Mouse (Mus musculus) T-helper 2 cell (primary cell): ENCODE results near the gene Ranbp17.

Experiments used
- in situ Hi-C: fragments of 300-600 bp; cut with MboI, MseI; formaldehyde crosslinking; loops from one replicate; pipeline ENCODE4 v1.15.1; 2025; ENCODE audit warnings: high pct_unique_total_duplicates

Gene Ranbp17

DNA sequence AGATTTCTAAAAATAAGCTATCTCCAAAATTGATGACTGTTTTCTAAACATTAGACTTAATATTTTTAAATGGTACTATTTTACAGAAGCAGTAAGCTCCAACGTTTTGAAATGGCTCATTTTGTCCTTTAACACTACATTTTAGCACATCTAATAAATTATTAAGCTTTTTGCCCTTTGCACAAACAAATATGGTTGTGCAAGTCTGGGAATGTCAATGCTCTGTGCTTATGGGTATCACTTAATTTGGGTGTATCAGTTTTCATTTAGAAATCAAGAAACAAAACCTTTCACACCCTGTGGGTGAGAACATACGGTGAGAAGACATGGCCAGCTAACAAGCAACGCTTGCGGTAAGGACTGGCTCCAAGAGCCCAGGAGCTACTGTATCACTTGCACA is 108.9 kb downstream of the Ranbp17 start:
- in situ Hi-C loops: no loop called here

GRCm38 (mm10) chr11:33399346-33399745 is 114.2 kb downstream of the Ranbp17 start:
- in situ Hi-C loops: no loop called here

DNA sequence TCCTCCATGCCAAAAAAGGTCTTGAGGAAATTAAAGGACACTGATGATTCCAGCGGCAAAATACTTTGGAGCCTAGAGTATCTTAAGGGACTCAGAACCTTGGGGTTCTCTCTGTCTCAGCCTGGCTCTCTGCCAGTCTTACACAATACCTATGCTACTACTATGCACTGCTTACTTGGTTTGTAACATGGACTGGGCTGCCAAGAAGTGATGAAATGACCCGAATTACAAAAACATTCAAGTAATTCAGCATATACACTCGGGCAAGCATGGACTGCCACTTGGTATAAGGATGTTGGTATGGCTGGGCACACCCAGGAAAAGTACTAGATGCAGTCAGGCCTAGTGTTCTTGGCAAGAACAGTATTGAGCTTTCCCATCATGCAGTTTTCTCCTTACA is 114.8 kb downstream of the Ranbp17 start:
- in situ Hi-C loops: no loop called here

DNA sequence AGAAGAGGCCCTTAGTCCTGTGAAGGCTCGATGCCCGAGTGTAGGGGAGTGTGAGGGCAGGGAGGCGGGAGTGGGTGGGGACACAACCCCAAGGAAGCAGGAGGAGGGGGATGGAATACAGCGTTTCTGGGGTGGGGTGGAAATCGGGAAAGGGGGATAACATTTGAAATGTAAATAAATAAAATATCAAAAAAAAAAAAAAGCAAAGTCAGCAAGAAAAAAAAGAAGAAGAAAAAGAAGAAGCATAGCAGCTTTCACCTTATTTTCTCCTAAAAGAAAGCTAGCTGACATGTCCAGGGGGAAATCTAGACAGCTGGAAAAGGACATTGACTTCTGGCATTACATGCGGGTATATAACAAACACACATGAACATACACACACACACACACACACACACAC is 117.3 kb downstream of the Ranbp17 start:
- in situ Hi-C loops: no loop called here

GRCm38 (mm10) chr11:33394093-33394492 is 119.5 kb downstream of the Ranbp17 start:
- in situ Hi-C loops: no loop called here

- in situ Hi-C loops: loop anchor here (10.0 kb wide), 1 partner anchor 1456 kb away; no protein-coding TSS in a partner anchor
Observed at GRCm38 (mm10) chr11:33388685-33389084, 124.9 kb downstream of the Ranbp17 start.

DNA sequence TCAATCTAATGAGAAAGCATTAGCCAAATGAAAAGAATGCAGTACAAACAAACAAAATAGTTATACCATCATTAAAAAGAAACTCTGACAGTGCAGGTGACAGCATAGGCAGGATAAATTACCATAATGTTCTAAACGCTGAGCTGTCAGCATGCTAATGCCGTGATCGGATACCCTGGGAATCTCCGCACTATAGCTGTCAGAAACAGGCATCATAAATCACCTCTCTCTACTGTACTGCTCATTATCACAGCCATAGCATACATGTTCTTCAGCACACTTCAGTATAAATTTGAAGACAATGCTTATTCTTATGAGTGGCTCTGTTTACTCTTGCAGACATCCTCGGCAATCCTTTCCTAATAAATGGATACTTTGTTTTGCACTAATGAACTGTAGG is 151.7 kb downstream of the Ranbp17 start:
- in situ Hi-C loops: no loop called here

DNA sequence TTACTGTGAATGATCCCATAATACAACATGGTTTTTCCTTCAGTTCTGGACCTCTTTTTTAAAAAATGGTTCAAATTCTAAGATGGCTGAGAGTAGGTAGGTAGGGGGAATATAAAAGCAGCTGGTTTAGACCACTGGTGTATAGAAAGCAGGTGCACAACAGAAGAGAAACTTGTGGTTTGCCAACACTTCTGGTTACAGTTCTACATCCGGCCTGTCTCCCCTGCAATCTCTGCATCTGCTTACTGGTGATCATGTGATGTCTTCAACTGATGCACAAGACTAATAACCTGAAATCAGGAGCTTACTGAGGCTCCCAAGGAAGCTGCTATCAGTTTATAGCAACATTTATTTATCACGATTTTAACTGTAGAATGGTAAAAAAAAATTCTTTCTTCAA is 164.3 kb downstream of the Ranbp17 start:
- in situ Hi-C loops: no loop called here

DNA sequence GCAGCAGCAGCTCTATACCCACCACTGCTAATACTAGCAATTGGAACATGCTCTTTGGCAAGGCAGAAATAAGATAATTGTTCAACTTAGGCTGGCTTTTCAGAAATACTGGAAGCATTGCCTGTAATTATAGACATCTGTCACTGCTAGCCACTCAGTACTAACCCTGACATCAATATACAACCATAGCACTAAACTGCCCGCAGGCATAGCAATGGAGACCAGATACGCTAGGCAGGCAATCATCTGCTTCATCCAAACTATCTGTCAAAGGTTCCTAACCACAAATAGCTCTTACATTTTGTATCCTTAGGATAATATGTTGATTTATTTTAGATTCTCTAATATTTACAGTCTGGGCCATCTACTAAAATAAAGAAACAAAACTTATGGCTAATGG is 171.5 kb downstream of the Ranbp17 start:
- in situ Hi-C loops: no loop called here

DNA sequence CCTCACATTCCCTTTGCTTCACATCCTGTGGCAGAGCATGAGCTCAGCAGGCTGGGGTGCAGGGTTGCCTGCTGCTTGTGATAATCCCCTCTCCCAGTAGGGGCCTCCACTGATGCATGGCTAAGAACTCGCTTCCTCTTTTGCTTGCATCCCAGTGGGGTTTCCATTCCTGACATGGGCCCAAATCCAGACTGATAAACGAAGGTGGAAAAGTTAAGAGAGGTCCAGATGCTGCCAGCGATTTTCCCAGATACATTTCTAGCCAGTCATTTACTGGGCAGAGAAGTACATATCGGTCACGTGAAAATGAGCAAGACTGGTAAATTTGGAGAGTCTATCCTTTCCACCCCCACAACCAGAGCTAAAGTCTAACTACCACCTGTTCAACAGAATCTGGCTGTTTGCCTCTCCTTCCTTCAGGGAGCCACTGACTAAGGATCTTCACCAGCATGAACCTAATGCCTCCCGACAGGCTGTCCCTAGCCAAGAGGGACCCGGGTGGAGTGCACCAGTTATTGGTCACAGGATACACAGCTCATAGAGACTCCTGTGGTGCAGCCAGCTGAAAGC is 176.9 kb downstream of the Ranbp17 start:
- in situ Hi-C loops: no loop called here

- in situ Hi-C loops: no loop called here
Observed at GRCm38 (mm10) chr11:33335616-33336015, 177.9 kb downstream of the Ranbp17 start.

DNA sequence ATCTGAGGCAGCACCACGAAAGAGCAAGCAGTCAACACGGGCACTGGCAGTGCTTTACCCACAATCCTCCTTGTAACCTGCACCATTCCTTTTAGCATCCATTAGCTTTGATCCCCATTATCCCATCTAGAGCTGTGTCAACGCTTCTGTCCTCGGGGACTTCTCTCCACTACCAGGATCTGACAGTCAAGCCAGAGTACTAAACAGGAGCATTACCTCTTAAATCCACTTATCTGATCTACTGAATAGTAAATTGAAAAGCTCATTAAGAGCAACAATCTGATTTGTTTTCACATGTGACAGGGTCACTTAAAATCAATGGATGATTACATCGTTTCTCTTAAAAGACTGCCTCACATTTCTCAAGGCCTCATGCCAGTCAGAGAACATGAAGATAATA is 181.4 kb downstream of the Ranbp17 start:
- in situ Hi-C loops: no loop called here

- in situ Hi-C loops: no loop called here
Observed at GRCm38 (mm10) chr11:33319006-33319611, 194.4 kb downstream of the Ranbp17 start.

DNA sequence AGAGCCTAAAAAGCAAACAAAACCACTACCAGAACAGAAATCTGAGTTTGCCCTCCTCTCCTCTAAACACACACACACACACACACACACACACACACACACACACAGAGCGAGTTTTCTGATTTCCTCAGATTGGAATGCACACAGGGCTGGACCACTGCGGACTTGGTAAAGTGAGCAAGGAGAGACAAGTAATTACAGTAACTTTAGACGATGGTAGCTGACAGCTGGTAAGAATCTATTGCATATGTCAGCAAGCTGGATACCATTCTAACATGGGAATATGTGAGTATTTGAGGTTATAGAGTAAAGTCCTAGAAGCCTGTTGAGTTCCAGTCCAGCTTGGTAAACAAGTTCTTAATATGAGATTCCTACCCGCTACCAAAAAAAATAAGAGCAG is 204.0 kb downstream of the Ranbp17 start:
- in situ Hi-C loops: no loop called here

DNA sequence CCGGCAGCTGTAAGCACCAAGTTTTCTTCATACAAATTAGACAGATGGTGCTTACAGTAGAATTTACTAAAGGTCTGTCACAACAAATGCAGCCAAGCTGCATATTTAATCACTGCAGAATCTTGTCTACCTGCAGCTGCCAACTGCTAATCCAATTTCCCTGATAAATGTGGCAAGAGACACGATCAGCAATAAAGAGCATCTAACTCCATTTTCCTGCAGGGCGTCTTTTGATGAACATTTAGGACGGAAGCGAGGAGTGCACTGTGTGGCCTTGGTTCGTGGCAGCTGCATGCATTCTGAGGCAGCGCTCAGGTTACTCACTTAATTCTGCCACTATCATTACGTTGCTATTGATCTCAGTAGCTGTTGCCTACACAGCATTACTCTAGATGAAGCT is 212.7 kb downstream of the Ranbp17 start:
- in situ Hi-C loops: no loop called here

GRCm38 (mm10) chr11:33299371-33299770 is 214.2 kb downstream of the Ranbp17 start:
- in situ Hi-C loops: loop anchor here (5.0 kb wide), 1 partner anchor 127 kb away; no protein-coding TSS in a partner anchor

DNA sequence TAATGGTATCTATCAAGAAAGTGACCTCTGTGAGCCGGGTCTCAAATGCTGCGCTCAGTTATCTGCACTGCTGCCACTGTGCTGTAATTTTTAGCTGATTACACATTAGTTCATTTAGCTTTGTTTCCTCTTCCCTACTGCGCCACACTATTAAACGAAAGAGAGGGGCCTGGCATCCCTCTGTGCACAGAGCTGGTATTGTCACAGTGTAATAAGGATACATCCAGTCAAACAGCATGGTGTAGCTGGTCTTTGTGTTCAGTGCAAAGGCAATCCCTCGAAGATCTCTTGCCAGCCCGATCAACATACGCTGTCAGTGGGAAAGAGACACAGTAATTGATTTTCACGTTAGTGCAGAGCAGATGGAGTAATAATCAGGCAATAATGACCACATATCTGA is 216.4 kb downstream of the Ranbp17 start:
- in situ Hi-C loops: loop anchor here (5.0 kb wide), 1 partner anchor 125 kb away; no protein-coding TSS in a partner anchor

- in situ Hi-C loops: loop anchor here (5.0 kb wide), 1 partner anchor 123 kb away; no protein-coding TSS in a partner anchor
Observed at GRCm38 (mm10) chr11:33295422-33295821, 218.1 kb downstream of the Ranbp17 start.

GRCm38 (mm10) chr11:33294063-33294462 is 219.5 kb downstream of the Ranbp17 start:
- in situ Hi-C loops: no loop called here

- in situ Hi-C loops: no loop called here
Observed at GRCm38 (mm10) chr11:33278571-33278970, 235.0 kb downstream of the Ranbp17 start.

DNA sequence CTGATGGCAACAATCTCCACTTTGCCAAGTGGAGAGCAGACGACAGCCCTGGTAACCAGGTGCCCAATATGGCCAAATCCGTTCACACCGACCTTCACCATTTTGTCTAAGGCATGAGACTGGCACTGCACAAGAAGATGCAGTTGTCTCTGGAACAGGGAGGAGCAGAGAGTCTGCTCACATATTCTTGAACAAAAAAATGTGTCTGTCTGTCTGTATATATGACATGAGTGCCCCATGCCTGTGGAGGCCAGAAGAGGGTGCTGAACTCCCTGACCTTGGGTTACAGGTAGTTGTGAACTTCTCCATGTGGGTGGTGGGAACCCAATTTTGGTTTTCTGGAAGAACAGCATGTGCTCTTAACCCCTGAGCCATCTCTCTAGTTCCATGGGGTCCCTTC is 236.9 kb downstream of the Ranbp17 start, which contains the start of gene Gm12117:
Gm12117 (minus strand) TSS at position 101 of the 400 bp plus-strand sequence.
- in situ Hi-C loops: no loop called here

GRCm38 (mm10) chr11:33274816-33275215 is 238.7 kb downstream of the Ranbp17 start:
- in situ Hi-C loops: no loop called here

DNA sequence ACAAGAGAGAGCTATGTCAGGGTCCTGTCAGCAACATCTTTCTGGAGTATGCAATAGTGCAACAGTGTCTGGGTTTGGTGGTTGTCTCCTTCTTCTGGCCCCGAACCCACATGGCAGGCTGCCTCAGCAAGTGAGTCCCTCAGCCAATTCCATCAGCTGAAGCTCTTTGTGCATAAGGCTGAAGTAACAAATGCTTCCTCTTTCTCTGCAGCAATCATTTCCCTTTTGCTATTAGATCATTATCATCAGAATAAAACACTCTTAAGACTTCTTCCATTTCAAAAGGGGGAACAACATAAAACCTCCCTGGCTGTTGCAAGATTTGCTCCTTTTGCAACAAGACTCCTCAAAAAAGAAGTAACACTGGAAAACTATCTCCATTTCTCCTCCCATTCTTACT is 239.3 kb downstream of the Ranbp17 start:
- in situ Hi-C loops: no loop called here
